ENCODE assay signal across 10 mouse cellular contexts in genomic region chr1:84225626-84226025, GRCm38 (mm10).
A peak's percentile ranks its signal among the peaks of the same experiment; 100 is the strongest.
DNase-seq lines count a peak whose midpoint lies in the region; ATAC-seq lines count a peak whose summit lies in the region.
"Had no signal": no experiment of that assay in that cellular context is flagged by ENCODE, and none has a peak within 500 bp of the region (broad histone marks: within the 10 kb centered on the region; RNA-seq: fewer than 3 reads in every experiment).

No protein-coding gene starts in this region.

- WGBS in forebrain, embryonic 12.5 days: 90% methylated on average over 7 of the region's 7 CpGs

- no peaks in the 10 kb centered on the region for H3K36me3 ChIP-seq in forebrain, embryonic 12.5 days (replicated peaks)

- ATAC-seq in monocyte, adult 5-6 weeks (replicated peaks; ENCODE audit: insufficient number of reproducible peaks, low FRiP score, low TSS enrichment, poor library complexity, severe bottlenecking): no peak
- ATAC-seq in forebrain, embryonic 12.5 days (ENCODE audit: low FRiP score): no peak

- no peak overlapping the region for H3K4me3 ChIP-seq in forebrain, embryonic 12.5 days (replicated peaks)

- no peak overlapping the region for H3K27ac ChIP-seq in forebrain, embryonic 12.5 days

- DNase-seq in adrenal gland, adult 2 months: peak; percentile 17
- DNase-seq in adrenal gland, adult 18-20 months (ENCODE audit: low spot score in 2 of 2): no peak
- peak; percentile 60 for DNase-seq in urinary bladder, postnatal 14 days (ENCODE audit: low spot score)
- no peak for DNase-seq in urinary bladder, postnatal 10 days (ENCODE audit: low spot score)
- peak; percentile 43 to 52 for DNase-seq in kidney, postnatal 36 days
- no peak for DNase-seq in layer of hippocampus, postnatal 10 days (ENCODE audit: low spot score in 2 of 2)
- DNase-seq: cerebellum, postnatal 36 days; retina, postnatal 1 day had no signal

- no peak overlapping the region for H3K9ac ChIP-seq in forebrain, embryonic 12.5 days

- H3K27me3 ChIP-seq in forebrain, embryonic 12.5 days: no peaks in the 10 kb centered on the region

- no peaks in the 10 kb centered on the region for H3K9me3 ChIP-seq in forebrain, embryonic 12.5 days

- H3K4me2 ChIP-seq in forebrain, embryonic 12.5 days: no peak overlapping the region

- no peaks in the 10 kb centered on the region for H3K4me1 ChIP-seq in forebrain, embryonic 12.5 days

Comparison
In these comparisons a context has a peak if more than half of its experiments do, and no peak if none do; other contexts are left out.
1. DNase-seq: peak in adrenal gland, adult 2 months (single experiment), urinary bladder, postnatal 14 days (single experiment) and kidney, postnatal 36 days (2 of 2); none in adrenal gland, adult 18-20 months (0 of 2), urinary bladder, postnatal 10 days (single experiment) and layer of hippocampus, postnatal 10 days (0 of 2).